Mouse (Mus musculus) T-cell, adult 66 days (primary cell): ENCODE results near the gene 4933411K16Rik. TPM values are rescaled to one million over a fixed set of nuclear protein-coding genes. Genes with fewer than 3 reads are reported as not detected.

Experiments used
- total RNA-seq, 2 experiments: library from RNA; stranded (reverse); gene quantifications; 3 replicates in 1 of 2; 4 replicates in 1 of 2; pipeline ENCODE4 v1.2.4; 2023

The 4933411K16Rik gene
- not detected for total RNA-seq

DNA sequence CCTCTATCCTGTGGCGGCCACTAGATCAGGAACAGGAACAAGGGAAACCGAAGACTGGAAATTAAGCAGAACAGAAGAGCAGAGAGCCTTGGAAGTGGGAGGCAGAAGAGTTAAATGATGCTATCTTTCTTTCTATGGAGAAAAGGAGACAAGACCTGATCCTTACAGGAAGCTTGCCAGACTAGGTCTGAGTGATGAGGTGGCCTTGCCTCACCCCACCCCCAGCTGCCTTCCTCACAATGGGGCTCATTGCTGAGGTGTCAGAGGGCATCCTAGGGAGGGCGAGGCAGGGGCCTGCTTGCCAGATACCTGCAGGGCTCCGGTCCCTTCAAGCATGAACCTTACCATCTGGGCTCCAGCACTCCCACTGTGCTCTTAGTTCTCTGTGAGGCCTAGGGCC, at the start of gene 4933411K16Rik:
TSS of gene 4933411K16Rik (plus strand) at position 301 of the 400 bp plus-strand sequence.

DNA sequence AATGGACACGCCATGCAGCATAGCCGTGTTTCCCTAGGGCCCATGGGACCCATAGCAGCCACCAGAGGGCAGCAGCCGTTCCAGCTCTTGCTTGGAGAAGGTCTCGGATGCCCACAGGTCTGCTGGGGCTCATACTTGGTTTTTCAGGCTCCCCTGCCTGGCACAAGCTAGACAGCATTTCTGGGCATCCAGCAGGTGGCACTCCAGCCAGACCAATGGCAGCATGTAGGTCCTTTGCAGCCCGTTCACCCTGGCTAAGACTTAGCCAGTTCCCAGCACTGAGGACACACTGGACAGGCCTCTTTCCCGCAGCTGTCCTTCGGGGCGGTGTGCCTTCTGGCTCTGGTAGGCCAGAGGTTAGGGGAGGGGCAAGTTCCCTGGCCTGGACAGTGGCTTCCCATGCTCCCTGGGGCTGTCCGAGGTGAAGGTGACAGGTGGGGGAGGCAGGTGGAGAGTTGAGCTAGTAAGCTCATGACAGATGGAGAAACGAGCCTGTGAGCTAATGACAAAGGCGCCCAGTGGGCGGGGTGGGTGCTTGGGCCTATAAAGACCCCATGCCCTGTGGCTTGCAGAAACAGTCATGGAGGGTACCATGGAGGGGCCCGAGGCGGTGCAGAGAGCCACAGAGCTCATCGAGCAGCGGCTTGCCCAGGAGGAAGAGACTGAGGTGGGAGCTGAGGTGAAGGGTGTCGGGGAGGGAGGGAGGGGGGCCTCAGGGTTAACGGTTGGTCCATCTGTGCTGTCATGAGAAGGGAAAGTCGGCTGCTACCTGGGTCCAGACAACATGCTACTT, 16.4 kb upstream of the 4933411K16Rik start, which contains the start of gene Ankrd2:
TSS of gene Ankrd2 (plus strand) at position 545 of the 793 bp plus-strand sequence.

DNA sequence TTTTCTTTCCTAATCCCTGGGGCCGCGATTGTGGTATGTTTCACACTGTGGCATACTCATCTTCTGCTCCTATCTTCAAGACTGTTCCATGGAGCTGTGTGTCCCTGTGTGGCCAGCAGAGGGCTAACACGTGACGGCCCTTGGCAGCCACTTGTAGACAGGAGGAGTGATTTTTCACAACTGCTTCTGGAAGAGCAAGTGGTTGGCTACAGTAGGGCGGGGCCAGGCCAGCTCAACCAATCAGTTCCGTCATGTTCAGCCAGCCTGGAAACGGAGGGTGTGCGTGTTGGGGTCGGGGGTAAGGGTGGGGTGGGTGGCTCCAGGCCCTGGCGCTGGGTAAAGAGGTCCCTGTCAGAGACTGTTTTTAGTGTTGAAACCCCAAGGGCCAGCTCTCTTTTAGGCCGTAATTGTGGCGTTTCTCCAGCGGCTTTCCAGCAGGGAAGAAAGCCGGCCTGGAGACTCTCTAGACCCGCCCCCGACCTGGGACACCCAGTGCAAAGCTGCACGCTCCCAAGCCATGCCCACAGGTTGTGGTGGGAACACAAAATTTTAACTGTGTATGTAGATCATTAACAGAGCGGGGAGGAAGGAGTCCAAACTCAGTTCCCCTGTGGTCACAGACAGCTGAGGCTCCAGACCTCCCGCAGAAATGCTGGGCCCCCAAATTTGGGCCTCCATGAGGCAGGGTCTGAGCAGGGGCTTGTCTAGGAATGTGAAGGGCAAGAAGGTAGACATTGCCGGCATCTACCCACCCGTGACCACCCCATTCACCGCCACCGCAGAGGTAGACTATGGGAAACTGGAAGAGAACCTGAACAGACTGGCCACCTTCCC, 6.6 kb upstream of the 4933411K16Rik start, which contains the start of gene Hoga1:
TSS of gene Hoga1 (plus strand) at position 342 of the 834 bp plus-strand sequence.

DNA sequence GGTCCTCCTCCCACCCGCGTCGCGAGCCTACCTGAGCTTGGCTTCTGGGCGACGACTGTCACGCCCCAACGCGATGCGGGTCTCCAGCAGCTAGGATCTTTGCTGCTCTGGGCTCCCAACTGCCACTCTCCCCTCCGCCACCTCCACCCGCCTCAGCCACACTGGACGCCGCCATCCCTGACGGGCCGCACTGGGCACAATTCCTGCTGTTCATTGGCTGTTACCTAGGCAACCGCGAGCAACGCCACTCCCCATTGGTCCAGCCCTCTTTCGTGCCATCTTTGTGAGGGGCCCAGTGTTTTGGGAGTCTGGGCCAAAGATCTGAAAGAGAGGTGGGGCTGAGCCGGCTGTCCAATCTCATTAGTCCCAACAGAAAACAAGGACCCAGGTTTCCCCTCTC, 34.1 kb downstream of the 4933411K16Rik start, which contains the start of gene Morn4:
TSS of gene Morn4 (minus strand) at position 192 of the 400 bp plus-strand sequence.

DNA sequence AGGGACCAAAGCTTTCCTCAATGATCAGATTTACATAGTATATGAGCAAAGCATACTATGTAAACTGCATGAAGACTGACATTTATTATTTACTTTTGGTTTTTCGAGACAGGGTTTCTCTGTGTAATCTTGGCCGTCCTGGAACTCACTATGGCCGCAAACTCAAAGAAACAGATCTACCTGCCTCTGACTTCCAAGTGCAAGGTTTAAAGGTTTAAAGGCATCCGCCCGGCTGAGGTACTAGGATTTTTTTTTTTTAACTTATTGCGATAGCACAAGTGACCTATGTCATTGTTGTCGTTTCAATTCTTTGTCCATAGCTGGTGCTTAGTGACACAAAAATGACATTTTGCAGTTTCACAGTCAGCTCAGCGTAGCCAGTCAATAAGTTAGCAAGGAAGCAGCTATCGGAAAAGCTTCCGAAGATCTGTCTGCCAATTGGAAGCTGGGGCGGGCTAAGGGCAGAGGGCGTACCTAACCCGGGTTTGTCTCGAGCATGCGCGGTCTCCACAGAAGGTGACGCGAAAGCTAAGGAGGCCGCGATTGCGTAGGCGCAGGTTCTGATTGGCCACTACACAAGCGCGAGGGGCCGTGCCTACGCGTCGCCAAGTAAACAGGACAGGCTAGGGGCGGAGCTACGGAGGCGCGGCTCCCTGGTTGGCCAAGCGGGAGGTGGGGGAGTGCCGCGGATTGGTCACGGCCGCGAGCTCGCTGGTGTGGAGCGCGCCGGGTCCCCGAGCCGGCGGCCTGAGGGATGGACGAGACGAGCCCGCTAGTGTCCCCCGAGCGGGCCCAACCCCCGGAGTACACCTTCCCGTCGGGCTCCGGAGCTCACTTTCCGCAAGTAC, 37.9 kb downstream of the 4933411K16Rik start, which contains the start of gene Pi4k2a:
TSS of gene Pi4k2a (plus strand) at position 723 of the 848 bp plus-strand sequence.

Other genes with a start within 250 kb of the 4933411K16Rik start
- gene Frat1, start 222.3 kb upstream of the 4933411K16Rik start, total RNA-seq = 10 to 100 TPM; 53.0 to 53.4 TPM
- gene Frat2, start 204.1 kb upstream of the 4933411K16Rik start, total RNA-seq = 100 to 1,000 TPM; 107 to 120 TPM
- gene Rrp12, start 156.1 kb upstream of the 4933411K16Rik start, total RNA-seq = 10 to 100 TPM; 28.4 to 31.6 TPM
- 10 to 100 TPM; 54.0 to 58.5 TPM for gene Pgam1, start 140.3 kb upstream of the 4933411K16Rik start, total RNA-seq
- gene Exosc1, start 118.8 kb upstream of the 4933411K16Rik start, total RNA-seq = 10 to 100 TPM; 47.2 to 54.1 TPM
- 10 to 100 TPM; 38.3 to 47.9 TPM for gene Zdhhc16, start 118.8 kb upstream of the 4933411K16Rik start, total RNA-seq
- 100 to 1,000 TPM; 101 to 136 TPM for gene Mms19, start 71.1 kb upstream of the 4933411K16Rik start, total RNA-seq
- gene Ubtd1, start 70.5 kb upstream of the 4933411K16Rik start, total RNA-seq = 1 to 10 TPM; 8.2 to 9.1 TPM
- gene Ankrd2, start 16.2 kb upstream of the 4933411K16Rik start, total RNA-seq = not detected
- under 1 TPM in 1 of 2 experiments, not detected in 1; 0.32 TPM for gene Hoga1, start 6.6 kb upstream of the 4933411K16Rik start, total RNA-seq
- under 1 TPM in 1 of 2 experiments, not detected in 1; 0.29 TPM for gene Morn4, start 34.1 kb downstream of the 4933411K16Rik start, total RNA-seq
- gene Pi4k2a, start 38.2 kb downstream of the 4933411K16Rik start, total RNA-seq = 10 to 100 TPM; 40.9 to 47.4 TPM
- 1 to 10 TPM; 6.5 to 6.9 TPM for gene Avpi1, start 76.8 kb downstream of the 4933411K16Rik start, total RNA-seq
- gene Marveld1, start 95.2 kb downstream of the 4933411K16Rik start, total RNA-seq = 10 to 100 TPM; 14.6 to 15.8 TPM
- gene Zfyve27, start 111.7 kb downstream of the 4933411K16Rik start, total RNA-seq = 10 to 100 TPM; 71.5 to 75.2 TPM
- not detected for gene Sfrp5, start 150.0 kb downstream of the 4933411K16Rik start, total RNA-seq
- not detected for gene Golga7b, start 195.3 kb downstream of the 4933411K16Rik start, total RNA-seq